Mouse (Mus musculus) ES-E14 (cell line): Measurements from ENCODE around the gene Fam81a. TPM values are rescaled to one million over a fixed set of nuclear protein-coding genes. Genes with fewer than 3 reads are reported as not detected.

Experiments used
- DNase-seq: peaks from one replicate; pipeline ENCODE4 v3.0.0-alpha.2; 2013; ENCODE audit warnings: low read depth, low spot score
- H3K27ac ChIP-seq: 2 replicates; pipeline ENCODE4 v1.5.1; 2012; ENCODE audit warnings: low read depth, mild to moderate bottlenecking, low read length, moderate library complexity, mixed read lengths; ENCODE audit not compliant: poor library complexity, insufficient read depth, severe bottlenecking
- H3K36me3 ChIP-seq: 2 replicates; pipeline ENCODE4 v1.6.1; 2012; ENCODE audit warnings: mild to moderate bottlenecking, low read length, moderate library complexity, mixed read lengths; ENCODE audit not compliant: control insufficient read depth, poor library complexity, insufficient read depth, severe bottlenecking
- H3K4me1 ChIP-seq, 2 experiments: fragments of 150-350 bp in 1 of 2; sonication (generic) in 1 of 2; 2 replicates each; pipeline ENCODE4 v1.6.1; 2012; ENCODE audit warnings: low read length in 2 of 2, mild to moderate bottlenecking in 1 of 2, mixed read lengths in 1 of 2; ENCODE audit not compliant: control insufficient read depth in 2 of 2, insufficient read depth in 2 of 2, poor library complexity in 1 of 2
- H3K4me3 ChIP-seq, 2 experiments: fragments of 150-350 bp in 1 of 2; sonication (generic) in 1 of 2; 2 replicates each; pipeline ENCODE4 v1.5.1; 2012; ENCODE audit warnings: low read length in 2 of 2, low read depth in 1 of 2, mild to moderate bottlenecking in 1 of 2, mixed read lengths in 1 of 2; ENCODE audit not compliant: insufficient read depth in 1 of 2, poor library complexity in 1 of 2, severe bottlenecking in 1 of 2
- H3K9ac ChIP-seq: 2 replicates; pipeline ENCODE4 v1.6.1; 2012; ENCODE audit warnings: low read depth, mild to moderate bottlenecking, low read length, mixed read lengths; ENCODE audit not compliant: poor library complexity, insufficient read depth, severe bottlenecking
- H3K9me3 ChIP-seq: fragments of 150-350 bp; sonication (generic); 2 replicates; pipeline ENCODE4 v1.6.1; 2012; ENCODE audit warnings: low read depth, mild to moderate bottlenecking, low read length; ENCODE audit not compliant: control insufficient read depth, insufficient read depth
- CHD2 ChIP-seq: IDR thresholded peaks from 2 replicates; pipeline ENCODE4 v1.6.1; 2014; ENCODE audit warnings: mild to moderate bottlenecking, low read depth, low read length, inconsistent platforms
- HCFC1 ChIP-seq: IDR thresholded peaks from 2 replicates; pipeline ENCODE4 v1.6.1; 2012; ENCODE audit warnings: low read length, inconsistent platforms, borderline replicate concordance; ENCODE audit not compliant: insufficient read depth
- MAFK ChIP-seq: IDR thresholded peaks from 2 replicates; pipeline ENCODE4 v1.6.1; 2014; ENCODE audit warnings: mild to moderate bottlenecking, low read depth, low read length, inconsistent platforms; ENCODE audit not compliant: insufficient read depth
- ZC3H11A ChIP-seq: IDR thresholded peaks from 2 replicates; pipeline ENCODE4 v1.6.1; 2012; ENCODE audit warnings: low read depth, mild to moderate bottlenecking, inconsistent platforms, low read length, borderline replicate concordance
- ZNF384 ChIP-seq: IDR thresholded peaks from 2 replicates; pipeline ENCODE4 v1.6.1; 2012; ENCODE audit warnings: low read depth, low read length, inconsistent platforms
- in situ Hi-C, 2 experiments: fragments of 600-800 bp; cut with MboI; formaldehyde crosslinking; loops; one replicate each; pipeline ENCODE4 v1.15.1; 2025; ENCODE audit warnings: low sequenced_read_pairs in 2 of 2, inconsistent platforms in 1 of 2; ENCODE audit not compliant: unreplicated experiment in 2 of 2
- total RNA-seq: library from RNA; depleted of rRNA; stranded (reverse); fragments of 300-350 nt; gene quantifications from 2 replicates; pipeline ENCODE4 v1.2.3, GENCODE M21; 2012

Gene Fam81a
- total RNA-seq, 1 experiment: 5.7 TPM

DNA sequence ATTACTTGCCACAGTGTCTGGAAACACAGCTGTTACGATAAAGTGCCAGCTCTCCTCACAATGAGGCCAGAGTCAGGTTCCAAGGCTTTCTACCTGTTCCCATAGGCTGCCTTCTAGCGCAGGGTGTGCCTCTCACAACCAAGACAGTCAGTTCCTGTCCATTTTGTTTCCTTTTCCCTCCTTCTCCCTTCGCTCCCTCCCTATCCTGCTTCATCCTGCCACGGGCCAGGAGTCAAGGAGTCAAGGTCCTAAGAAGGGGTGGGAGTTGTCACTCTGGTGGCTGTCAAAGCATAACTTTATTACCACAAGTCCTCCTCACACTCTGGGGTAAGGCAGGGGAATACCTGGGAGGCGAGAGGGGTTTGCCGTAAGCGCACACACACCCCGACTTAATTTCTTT is 966 bp upstream of the Fam81a start:
- Histone ChIP-seq H3K4me3 (no peak overlapping the region), H3K4me1 (peaks cover 4 to 20% of the 10 kb centered on the region in 2 experiments; a peak in 3 of 4 replicates)
- in situ Hi-C loops: no loop called here

DNA sequence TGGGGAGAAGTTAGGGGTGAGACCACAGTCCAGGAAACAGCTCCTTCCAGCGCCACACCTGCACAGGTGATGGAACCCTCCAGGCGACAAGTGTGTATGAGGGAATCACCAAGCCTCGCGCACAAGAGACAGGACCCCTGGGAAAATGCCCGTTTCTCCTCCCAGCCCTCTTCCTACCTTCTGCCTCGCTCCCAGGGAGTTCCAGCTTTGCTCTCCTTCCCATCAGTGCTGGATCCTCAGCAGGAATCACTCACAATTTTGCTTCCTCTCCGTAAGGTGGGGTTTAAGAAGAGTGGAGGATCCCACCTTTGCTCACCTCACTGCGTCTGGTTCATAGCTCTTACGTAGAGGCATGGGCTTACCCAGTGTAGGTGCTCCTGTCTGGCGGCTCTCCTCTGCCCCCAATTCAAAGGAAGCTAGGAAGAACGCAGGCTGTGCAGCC is 454 bp downstream of the Fam81a start:
- no peak for DNase-seq
- no peaks in the 10 kb centered on the region for H3K9me3 ChIP-seq
- peaks cover 10 to 23% of the 10 kb centered on the region in 2 experiments; a peak in 3 of 4 replicates for H3K4me1 ChIP-seq
- H3K27ac ChIP-seq: no peak overlapping the region
- H3K9ac ChIP-seq: no peak overlapping the region
- TF ChIP-seq HCFC1 (no peak), ZC3H11A (no peak), CHD2 (no peak), ZNF384 (no peak), MAFK (no peak)
- in situ Hi-C loops: no loop called here
- no peaks in the 10 kb centered on the region for H3K36me3 ChIP-seq
- H3K4me3 ChIP-seq: peak overlapping the region; percentile 70 to 75; a peak in 3 of 4 replicates

More for the DNA sequence above, 966 bp upstream of the Fam81a start:
- Histone ChIP-seq H3K27ac (no peak overlapping the region), H3K9ac (no peak overlapping the region), H3K36me3 (no peaks in the 10 kb centered on the region), H3K9me3 (no peaks in the 10 kb centered on the region)
- TF ChIP-seq ZNF384 (no peak), MAFK (no peak), ZC3H11A (no peak), CHD2 (no peak), HCFC1 (no peak)
- no peak for DNase-seq

DNA sequence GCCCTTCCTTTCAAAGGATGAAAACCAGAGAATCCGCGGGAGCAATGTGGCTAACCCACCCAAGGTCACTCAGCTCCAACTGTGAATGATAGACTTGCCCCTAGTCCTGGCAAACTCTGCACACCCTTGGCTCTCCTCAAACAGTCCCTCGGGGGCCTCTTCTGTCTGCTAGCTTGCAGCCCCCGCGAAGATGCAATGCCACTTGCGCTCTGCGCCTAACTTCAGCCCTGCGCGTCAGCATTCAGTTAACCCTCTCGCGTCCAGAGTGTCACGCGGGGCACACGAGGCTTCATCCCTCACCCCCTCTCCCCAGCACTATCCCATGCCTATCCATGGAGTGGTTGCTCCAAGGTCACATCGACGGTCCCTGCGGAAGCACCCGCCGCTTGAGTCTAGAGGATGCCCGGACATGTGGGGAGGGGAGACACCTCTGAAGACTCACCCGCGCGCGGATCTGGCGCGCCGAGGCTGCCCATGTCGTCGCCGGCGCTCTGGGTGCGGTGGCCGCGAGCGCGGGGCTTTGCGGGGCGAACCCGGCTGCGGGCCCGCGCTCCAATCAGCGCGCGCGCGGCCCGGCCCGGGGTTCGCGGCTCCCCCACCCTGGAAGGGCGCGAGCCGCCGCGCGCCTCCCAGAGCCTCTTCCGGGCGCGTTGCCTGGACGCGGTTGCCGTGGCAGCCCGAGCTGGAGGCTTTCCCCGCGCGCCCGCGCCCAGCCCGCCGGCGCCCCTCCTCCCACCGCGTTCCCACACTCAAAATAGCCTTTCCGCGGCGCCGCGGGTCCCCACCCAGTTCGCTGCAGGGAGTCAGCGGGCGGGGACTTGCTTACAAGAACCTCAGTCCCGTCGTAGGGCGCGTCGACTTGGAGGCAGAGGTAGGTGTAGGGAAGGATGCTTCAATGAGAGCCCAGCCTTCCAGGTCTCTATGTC is 1.2 kb downstream of the Fam81a start:
- H3K4me3 ChIP-seq: peak overlapping the region; percentile 70 to 75
- H3K27ac ChIP-seq: no peak overlapping the region
- in situ Hi-C loops: no loop called here
- peak; percentile 82 for DNase-seq
- H3K9me3 ChIP-seq: no peaks in the 10 kb centered on the region
- no peak for TF ChIP-seq ZC3H11A
- TF ChIP-seq CHD2: no peak
- TF ChIP-seq HCFC1: no peak
- no peak for TF ChIP-seq ZNF384
- no peak for TF ChIP-seq MAFK
- H3K9ac ChIP-seq: peak overlapping the region; percentile 63
- peaks cover 10 to 23% of the 10 kb centered on the region in 2 experiments; a peak in 3 of 4 replicates for H3K4me1 ChIP-seq
- no peaks in the 10 kb centered on the region for H3K36me3 ChIP-seq

DNA sequence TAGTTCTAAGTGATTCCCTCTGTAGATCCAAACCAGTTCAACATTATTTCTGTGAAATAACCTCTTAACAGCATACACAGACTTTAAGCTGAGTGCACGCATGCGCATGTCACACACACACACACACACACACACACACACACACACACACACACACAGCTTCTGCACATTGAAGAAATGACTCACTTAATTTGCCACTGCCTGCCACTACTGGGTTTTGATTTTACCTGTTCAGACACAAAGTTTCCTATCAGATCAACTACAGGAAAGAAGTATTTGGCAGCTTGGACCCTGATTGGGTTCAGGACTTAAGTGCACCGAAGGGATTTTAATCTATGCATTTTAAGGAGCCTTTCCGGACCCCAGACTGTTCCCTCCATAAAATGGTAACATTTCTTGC is 2.0 kb downstream of the Fam81a start:
- Histone ChIP-seq H3K27ac (no peak overlapping the region), H3K36me3 (no peaks in the 10 kb centered on the region), H3K9ac (no peak overlapping the region; the same call in 1 of the 2 replicates), H3K4me1 (peaks cover 10 to 23% of the 10 kb centered on the region in 2 experiments; a peak in 3 of 4 replicates), H3K9me3 (no peaks in the 10 kb centered on the region), H3K4me3 (peak overlapping the region; percentile 70 to 75)
- TF ChIP-seq ZNF384 (no peak), ZC3H11A (no peak), CHD2 (no peak), MAFK (no peak), HCFC1 (no peak)
- DNase-seq: no peak
- in situ Hi-C loops: no loop called here
